Mouse (Mus musculus): ENCODE results near the gene Maml2.
A peak's percentile ranks its signal among the peaks of the same experiment; 100 is the strongest.

Gene Maml2

DNA sequence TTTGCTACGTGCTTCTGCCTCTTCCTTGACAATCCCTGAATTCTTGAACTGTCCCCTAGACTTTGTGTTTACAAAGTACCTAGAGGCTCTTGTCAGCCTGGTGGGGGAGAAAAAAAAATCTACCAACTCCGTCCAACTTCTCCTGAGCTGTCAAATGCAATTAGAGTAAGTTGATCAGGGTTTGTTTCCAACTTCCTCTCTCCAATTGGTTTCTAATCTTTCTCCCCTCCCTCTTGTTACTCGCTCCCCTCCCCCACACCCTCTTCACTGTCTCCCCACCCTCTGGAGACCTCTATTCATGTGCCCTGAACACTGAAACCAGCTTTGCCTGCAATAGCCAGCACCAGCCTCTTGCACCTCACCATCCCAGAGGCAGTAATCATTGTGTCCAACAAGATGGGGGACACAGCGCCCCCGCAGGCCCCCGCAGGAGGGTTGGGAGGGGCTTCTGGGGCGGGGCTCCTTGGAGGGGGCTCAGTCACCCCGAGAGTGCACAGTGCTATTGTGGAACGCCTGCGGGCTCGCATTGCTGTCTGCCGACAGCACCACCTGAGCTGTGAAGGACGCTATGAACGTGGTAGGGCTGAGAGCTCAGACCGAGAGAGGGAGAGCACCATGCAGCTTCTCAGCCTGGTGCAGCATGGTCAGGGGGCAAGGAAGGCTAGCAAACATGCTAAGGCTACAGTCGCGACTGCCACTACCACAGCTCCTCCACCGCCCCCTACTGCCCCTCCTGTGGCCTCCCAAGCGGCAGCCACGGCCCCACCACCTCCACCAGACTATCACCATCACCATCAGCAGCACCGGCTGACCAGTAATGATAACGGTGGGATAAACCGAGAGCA is at the start of gene Maml2:
Gene Maml2 (plus strand): TSS at position 290 of the 845 bp plus-strand sequence.
- peak; percentile 68 for DNase-seq (ENCODE audit: low spot score)

DNA sequence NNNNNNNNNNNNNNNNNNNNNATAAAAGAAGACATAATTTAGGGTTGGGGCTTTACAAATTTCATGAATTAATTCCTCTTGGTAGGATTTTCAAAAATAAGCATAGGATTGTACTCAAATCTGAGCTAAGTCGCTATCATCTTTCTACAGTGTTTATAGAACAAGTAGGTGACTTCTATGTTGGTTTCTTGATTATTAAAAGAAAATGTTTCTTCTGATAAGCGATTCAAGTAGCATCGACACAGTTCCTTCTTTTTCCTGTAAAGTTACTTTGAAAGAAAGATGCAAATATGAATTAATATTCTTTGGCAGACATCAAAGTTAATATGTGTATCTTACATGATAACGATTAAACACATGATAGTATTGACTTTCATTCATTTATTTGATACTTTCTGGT is 49.7 kb upstream of the Maml2 start:
- DNase-seq (ENCODE audit: low spot score) = no peak

DNA sequence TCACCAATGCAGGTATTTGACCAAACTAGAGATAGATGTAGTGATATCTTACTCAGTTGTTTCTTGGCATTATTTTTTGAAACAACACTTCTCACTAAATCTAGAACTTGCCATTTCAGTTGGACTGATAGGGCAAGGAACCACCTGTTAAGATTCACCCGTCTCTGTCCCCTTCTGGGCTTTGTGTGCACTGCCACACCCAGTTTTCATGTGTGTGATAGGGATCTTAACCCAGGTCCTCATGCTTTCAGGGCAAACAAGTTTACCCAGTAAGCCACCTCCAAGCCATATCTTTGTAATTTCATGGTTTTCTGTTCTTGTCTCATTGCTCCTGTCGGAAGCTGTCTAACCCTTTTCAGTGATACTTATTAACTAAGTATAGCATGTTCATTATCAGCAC is 46.5 kb upstream of the Maml2 start:
- no peak for DNase-seq (ENCODE audit: low spot score)

DNA sequence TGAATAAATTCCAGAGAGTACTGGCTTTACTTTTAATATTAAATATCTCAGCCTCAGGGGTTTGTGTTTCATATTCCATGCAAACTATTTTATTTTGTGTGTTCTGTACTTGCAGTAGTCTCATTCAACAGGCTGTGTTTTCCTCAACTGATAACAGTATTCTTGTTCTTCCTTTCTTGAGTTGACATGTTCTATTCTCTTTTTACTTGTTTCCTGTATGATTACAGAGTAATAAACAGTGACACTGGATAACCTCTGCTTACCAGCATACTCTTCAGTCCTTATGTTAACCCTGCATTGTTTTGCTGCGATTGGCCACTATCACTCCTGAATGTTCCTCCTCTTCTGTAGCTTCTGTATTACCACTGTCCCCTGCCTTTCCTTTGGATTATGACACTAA is 41.0 kb upstream of the Maml2 start:
- DNase-seq (ENCODE audit: low spot score) = no peak

DNA sequence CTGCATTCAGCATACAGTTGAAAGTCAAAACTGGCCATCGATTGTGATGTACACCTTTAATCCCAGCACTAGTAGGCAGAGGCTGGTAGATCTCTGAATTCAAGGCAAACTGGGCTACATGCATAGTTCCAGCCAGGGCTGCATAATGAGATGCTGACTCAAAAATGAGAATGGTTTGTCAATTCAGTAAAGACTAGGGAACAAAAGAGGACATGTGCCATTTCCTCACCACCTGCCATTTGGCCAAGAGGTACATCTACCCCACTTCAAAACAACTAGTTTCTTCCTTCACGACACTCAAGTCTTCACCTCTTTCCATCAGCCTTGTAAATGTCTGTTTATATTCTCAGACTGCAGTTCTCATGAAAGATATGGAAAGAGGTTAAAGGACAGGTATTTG is 39.6 kb upstream of the Maml2 start:
- no peak for DNase-seq (ENCODE audit: low spot score)

DNA sequence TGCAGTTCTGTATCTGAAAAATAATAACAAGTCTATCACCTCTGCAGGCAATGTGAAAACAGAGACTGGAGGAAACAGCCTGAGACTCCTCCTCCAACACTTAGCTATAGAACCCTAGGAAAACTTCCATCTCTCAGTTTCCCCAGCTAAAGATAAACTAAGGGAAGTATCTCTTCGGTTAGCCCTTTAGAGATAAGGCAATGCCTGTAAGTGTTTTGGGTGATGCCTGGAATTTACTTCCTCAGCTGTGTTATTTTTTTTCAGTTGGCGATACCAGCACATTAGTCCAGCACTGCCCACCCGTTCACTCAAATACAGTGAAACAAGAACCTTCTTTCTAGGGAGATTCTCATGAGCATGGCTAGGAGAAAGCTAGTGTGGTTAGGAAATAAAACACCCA is 36.8 kb upstream of the Maml2 start:
- DNase-seq (ENCODE audit: low spot score) = no peak

DNA sequence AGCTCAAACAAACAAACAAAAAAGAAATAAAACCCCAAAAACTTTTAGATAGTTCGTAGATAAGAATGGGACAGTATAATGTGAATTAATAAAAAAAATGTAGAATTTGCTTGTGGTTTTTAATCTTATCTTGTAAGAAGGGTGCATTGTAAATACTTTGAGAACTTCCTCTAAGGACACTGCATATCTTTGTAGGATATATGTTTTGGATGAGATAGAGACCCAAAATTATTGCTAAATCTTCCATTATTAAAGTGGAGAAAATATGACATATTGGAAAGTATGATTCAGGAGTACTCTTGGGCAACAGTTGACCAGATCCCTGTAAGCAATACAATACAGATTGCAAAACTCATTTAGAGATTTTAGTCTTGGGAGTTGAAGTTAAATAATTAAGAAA is 24.5 kb upstream of the Maml2 start:
- no peak for DNase-seq (ENCODE audit: low spot score)

DNA sequence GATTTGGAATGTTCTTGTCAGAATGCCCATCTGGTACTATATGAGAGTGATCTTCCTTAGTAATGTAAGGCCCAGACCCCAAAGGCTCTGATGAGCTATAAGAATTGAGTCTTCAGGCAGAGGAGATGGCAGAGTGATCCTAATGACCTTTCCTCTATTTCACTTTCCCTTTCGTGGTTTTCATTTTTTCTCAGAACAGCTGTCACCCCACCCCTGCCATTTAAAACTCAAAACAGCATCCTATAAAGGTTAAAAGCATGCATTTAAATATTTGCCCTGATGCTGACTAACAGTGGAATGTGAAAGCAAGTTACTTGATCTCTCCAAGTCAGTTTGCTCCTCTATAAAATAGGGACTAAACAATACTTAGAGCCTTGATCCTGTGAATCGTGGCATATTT is 10.3 kb upstream of the Maml2 start:
- no peak for DNase-seq (ENCODE audit: low spot score)

DNA sequence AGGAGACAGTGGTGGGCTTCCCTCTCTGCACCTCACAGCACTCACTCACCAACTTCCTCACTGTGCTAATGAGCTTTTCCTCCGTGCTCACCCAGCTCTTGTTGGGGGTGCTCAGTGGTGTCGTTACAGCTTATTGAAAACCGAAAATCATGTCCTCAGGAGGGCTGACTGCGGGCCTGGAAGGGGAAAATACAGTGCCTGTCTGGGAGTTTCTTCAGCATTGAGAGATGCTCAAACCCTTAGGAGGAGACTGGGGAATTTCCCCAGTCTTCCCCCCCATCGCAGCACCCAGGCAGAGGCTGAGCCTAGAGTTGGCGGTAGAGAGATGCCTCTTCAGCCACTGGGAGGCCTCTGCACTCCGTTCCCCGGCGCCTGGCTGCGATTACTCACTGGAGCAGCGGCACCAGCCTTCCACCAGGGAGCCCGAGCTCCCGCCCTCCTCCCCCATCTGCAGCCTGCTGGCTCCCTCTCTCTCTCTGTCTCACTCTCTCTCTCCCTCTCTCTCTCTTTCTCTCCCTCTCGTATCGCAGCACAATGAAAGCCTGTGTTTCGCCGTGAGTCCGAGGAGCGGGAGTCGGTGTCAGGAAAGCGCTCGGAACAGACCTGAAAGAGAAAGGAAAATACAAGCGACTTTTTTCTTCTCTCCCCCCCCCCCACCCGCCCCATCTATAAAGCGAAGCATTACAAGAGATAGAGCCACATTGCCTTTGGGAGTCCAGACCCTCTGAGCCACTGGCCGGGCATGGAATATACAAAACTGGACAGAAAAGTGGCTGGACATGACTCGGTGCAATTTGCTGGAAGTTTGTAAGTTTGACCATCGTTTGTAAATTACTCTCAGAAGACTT is 1.3 kb upstream of the Maml2 start:
- DNase-seq (ENCODE audit: low spot score) = peak; percentile 90

DNA sequence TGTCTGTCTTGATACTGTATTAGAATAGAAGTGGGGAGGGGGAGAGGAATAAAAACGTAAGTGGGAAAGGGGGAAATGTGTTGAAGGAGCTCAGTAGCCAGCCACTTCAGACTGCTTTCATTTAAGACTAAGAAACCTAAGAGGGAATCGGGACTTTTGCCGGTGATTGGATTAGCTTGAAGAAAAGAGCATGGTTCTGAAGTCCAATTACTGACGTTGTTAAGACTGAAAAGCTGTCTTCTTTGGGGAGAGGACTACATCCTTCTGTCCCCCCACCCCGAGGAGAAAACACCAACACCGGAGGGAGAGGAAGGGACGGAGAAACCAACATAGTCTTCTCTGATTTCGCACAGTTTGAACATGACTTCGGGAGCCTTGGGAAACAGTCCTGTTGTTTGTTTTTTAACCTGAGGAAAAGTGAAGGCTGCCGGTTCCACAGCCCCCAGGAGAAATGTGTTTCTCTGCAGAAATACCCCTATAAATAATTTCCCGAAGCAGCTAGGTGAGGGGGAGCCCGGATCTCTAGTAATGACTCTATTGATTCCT is 562 bp upstream of the Maml2 start:
- DNase-seq (ENCODE audit: low spot score) = no peak

DNA sequence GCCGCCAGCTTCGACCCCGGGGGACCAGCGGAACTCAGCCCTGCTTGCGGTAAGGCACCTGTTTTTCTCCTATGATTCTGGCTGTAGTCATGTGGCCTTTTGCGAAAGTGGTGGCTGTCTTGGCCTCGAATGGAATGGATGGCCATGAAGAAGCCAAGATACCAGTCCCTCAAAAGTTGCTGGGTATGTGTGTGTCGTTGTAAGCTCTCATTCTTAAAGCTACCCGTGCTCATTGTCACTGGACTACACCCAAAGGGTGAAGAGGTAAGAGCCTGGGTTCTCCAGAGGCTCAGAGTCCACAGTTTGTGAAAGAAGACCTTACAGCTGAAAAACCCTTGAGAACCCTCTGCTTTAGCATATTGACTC is 739 bp downstream of the Maml2 start:
- no peak for DNase-seq (ENCODE audit: low spot score)

DNA sequence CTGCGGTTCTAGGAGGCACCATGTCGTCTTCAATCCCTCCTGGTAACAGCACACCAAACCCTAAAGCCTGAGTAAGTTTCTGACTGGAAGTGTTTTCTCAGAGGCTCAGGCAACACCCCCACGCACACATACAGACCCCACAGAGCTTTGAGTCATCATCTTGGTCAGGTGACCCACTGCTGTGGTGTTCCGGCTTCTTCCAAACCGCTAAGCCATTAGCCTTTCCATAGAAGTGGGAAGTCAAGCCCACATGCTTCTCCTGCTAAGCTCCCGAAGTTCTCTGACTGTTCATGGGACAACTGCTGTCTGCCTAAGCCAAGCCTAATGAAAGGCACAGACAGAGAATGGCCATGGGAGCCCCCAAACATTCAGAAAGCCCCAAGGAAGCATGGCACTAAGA is 1.4 kb downstream of the Maml2 start:
- no peak for DNase-seq (ENCODE audit: low spot score)

DNA sequence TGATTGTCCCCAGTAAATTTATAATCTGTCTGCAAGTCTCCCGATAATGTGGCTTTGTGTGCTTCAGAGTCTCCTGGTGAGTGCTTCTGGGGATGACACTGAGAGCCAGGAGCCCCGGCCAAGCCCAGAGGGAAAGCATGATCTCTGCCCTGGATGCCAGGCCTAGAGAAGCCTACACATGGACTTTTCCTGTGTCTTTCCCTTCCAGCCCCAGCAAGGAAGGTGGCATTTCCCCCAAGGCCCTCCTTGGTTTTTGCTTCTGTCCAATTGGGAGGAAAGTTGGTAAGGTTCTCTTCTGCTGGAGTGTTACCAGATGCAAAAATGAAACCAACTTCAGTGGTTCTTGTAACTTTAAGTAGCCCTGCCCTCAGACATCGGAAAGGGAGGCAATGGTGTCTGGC is 2.3 kb downstream of the Maml2 start:
- DNase-seq (ENCODE audit: low spot score) = no peak

DNA sequence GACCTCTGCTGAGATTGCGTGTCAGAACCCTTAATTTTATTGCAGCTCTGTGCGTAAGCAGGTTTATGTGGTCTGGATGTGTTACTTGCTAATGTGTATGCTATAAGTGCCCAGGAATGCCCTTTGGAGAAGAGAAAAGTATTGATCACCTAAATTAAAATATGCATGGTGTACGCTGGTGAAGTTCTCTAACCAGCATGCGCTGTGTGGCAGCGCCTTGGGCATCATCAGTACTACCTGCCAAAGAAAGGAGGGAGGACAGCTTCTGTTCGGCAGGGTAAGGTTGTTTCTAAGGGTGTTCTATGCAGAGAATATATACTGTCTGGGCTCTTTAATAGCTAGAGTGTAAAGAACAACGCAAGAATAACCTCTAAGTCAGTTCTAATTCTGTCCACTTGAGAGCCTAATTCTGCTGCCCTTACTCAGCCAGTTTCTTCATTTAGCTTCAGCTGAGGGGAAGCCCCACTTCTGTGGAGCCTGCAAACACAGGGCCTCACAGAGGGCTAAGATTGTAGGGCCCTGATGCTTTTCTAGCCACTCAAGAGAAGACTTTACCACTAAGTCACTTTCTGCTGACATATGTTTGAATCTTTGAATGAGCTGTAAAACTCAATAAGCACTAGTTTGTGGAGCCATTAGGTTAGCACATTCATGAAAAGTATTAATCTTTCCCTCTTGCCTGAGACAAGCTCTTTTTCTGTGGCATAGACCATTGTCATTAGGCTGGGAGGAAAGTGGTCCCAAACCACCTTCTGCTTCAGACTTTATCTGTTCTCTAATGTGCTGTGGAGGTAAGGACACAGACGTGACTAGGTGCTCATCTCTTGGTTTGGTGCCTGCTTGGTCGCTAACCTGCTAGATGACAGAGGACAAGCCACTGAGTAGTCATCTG is 3.4 kb downstream of the Maml2 start:
- no peak for DNase-seq (ENCODE audit: low spot score)

DNA sequence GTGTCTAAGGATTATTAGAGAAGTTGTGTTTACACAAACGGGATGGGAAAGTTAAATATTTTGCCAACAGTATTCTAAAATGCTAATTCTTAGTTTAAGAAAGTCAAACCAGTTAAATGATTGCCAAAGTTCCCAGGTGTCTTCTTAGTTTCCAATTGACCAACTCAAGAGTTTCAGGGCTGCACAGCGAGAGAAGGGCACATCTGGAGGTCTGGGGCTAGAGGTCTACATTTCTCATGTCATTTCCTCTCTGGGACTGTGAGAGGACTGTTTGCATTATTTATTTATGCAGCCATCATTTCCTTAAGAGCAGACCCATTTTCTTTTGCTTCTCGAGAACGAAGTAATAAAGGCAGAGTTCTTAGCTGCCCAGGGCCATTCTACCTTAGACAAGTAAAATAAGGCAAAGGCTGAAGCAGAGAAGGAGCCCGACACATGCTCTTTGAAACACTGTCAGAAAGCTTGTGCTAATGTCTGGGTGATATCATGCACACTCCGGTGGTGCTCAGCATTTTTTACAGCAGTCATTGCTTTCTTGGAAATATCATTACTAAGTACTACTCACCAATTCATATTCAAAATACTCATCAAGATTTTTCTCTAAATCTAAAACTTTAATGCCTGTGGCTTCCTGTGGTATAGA is 4.5 kb downstream of the Maml2 start:
- DNase-seq (ENCODE audit: low spot score) = no peak

DNA sequence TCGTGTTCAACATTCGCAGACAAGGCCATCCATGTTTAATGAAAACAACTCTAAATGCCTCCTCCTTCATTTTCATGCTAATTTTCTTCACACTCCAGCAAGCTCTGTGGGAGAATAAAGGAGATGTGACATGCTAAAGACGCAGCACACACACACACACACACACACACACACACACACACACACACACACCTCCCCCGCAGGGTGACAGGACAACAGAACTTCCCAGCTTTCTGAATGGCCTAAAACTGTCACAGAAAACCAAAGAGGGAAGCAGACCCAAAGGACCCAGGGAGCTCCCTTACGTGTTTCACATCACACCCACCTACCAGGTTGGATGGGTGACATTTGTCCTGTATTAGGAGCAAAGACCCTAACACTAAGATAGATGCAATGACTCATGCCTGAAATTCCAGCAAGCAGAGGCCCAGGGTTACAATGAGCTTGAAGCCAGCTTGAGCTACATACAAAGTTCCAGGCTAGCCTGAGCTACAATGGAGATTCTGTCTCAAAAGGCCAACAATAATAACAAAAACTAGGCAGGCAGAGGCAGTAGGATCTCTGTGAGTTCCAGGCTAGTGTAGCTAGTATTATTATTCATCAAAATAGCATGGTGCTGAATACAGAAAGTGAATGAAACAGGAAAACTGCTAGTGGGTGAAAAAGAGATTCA is 5.5 kb downstream of the Maml2 start:
- DNase-seq (ENCODE audit: low spot score) = no peak

DNA sequence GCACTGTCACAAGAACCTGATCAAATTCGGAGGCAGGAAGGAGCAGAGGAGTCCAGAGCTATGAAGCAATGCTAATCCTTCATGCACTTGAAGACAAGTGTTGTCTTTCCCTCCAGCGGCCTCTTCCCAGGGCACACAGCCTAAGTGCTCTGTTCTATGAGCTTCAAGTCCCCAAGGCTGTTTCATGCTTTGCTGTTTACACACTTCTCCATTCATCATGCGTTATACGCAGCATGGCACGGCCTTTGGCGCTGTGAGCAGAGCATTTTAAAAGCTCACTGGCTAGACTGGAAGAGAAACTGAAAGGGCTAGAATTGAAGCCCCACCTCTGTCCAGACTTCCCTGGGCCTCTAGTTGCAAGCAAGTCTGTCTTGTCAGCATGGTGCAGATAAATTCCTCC is 6.2 kb downstream of the Maml2 start:
- peak; percentile 46 for DNase-seq (ENCODE audit: low spot score)

DNA sequence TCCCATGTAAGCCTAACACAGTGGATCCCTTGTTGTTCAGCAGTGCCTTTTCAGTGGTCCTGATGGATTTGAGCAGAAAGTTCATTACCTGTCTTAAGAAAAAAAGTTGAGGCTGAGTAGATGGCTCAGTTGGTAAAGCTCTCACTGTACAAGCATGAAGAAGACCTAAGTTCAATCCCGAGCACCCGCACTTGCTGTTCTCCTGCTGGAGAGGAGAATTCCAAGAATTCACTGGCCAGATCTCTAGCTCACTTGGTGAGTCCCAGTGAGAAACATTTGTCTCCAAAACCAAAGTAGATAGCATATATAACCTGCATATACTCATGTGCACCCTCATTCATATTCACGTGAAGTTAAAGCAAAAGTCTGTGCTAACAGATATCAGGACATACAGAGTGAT is 8.7 kb downstream of the Maml2 start:
- DNase-seq (ENCODE audit: low spot score) = no peak

DNA sequence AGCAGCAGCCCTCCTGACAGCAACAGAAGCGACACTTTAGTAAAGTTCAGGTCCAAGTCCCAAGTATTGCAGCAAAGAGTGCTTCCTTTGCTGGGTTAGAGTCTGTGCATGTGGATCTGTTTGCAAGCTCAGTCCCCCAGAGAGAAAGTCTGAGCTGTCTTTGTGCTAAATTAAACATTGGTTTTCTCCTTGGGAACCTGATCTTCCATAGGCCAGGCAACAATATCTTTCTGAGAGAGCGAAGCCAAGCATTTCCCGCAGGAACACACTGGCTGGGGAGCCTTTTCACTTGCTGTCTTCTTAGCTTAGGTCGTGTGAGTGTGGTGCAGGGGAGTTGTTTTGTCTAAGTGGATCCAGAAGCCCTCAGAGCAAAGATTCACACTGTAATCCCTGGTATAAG is 9.5 kb downstream of the Maml2 start:
- no peak for DNase-seq (ENCODE audit: low spot score)

DNA sequence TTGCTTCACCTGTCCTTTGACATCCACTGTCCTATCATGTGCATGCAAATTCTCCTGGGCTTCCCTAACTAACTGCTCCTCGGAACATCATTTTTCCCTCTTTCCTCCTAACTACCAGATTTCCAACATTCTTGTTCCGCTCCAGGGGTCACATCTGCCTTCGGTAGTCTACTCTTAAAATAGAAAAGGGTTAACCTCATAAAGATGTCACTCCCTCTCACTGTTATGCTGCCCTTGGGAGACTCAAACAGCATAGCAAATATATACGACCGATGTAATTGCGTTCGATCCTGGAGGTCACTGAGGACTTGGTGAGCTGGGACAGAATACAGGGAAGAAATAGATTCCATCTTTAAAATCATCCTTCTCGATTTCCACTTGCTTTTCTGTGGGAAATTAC is 11.0 kb downstream of the Maml2 start:
- DNase-seq (ENCODE audit: low spot score) = no peak

DNA sequence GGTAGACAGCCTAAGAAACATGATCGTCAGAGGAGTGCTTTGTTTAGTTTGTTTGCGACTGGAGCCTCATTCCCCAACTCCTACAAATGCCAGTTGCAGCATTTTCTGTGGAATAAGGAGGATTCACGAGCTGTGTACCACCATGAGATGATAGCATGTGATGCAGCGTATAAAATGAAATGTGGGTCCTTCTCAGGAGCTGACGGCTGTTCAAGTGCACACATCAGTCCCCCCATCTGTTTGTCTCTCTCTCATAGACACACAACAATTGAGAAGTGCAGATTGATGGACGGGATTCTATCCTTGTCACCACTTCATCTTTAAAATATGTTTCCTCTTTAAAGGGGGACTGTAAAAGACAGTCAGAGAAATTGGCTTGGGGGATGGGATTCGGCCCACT is 12.1 kb downstream of the Maml2 start:
- DNase-seq (ENCODE audit: low spot score) = no peak
